Comparison of ENCODE assay signal across 14 mouse cellular contexts in genomic region chr9:61721071-61721470, GRCm38 (mm10).
DNase-seq lines count a peak whose midpoint lies in the region; ATAC-seq lines count a peak whose summit lies in the region.
"Had no signal": no experiment of that assay in that cellular context is flagged by ENCODE, and none has a peak within 500 bp of the region (broad histone marks: within the 10 kb centered on the region; RNA-seq: fewer than 3 reads in every experiment).

No protein-coding gene starts in this region.

- H3K27ac ChIP-seq in hindbrain, embryonic 15.5 days (replicated peaks) = peak overlapping the region; percentile 22; the same call in 1 of the 2 replicates
- H3K27ac ChIP-seq: gastrocnemius, adult 2 months; intestine, embryonic 15.5 days; kidney, embryonic 15.5 days; liver, embryonic 15.5 days had no signal

- H3K36me3 ChIP-seq in hindbrain, embryonic 15.5 days = no peaks in the 10 kb centered on the region
- H3K36me3 ChIP-seq: heart, embryonic 12.5 days; intestine, embryonic 15.5 days; kidney, embryonic 15.5 days; liver, embryonic 15.5 days had no signal

- H3K9me3 ChIP-seq in hindbrain, embryonic 15.5 days = no peaks in the 10 kb centered on the region
- H3K9me3 ChIP-seq: heart, embryonic 12.5 days; intestine, embryonic 15.5 days; kidney, embryonic 15.5 days; liver, embryonic 15.5 days had no signal

- H3K4me1 ChIP-seq in hindbrain, embryonic 15.5 days (replicated peaks) = peaks cover 23% of the 10 kb centered on the region
- H3K4me1 ChIP-seq: liver, embryonic 15.5 days had no signal

- no peak overlapping the region for H3K4me2 ChIP-seq in hindbrain, embryonic 15.5 days
- H3K4me2 ChIP-seq: heart, embryonic 12.5 days; intestine, embryonic 15.5 days; kidney, embryonic 15.5 days; liver, embryonic 15.5 days had no signal

- ATAC-seq in frontal cortex, adult (ENCODE audit: low TSS enrichment) = peak; percentile 78
- ATAC-seq in hindbrain, embryonic 15.5 days (ENCODE audit: low FRiP score, low read depth) = peak; percentile 51; the same call in 1 of the 2 replicates
- ATAC-seq: intestine, embryonic 15.5 days; lung, postnatal 0 days had no signal

- 27% methylated on average over 4 of the region's 4 CpGs for WGBS in hindbrain, embryonic 15.5 days

- DNase-seq in frontal cortex, postnatal 14 days (ENCODE audit: low spot score in 2 of 2) = no peak
- DNase-seq in right cerebral cortex, postnatal 25 days = peak; percentile 43
- no peak for DNase-seq in right cerebral cortex, postnatal 14 days
- no peak for DNase-seq in T-cell, adult 2 months (ENCODE audit: low spot score)
- DNase-seq in kidney, adult 11 months = no peak
- DNase-seq: cerebellum, postnatal 36 days; gastrocnemius, adult 2 months had no signal

- no peak overlapping the region for H3K4me3 ChIP-seq in hindbrain, embryonic 15.5 days
- H3K4me3 ChIP-seq: gastrocnemius, adult 2 months; heart, embryonic 12.5 days; intestine, embryonic 15.5 days; kidney, embryonic 15.5 days; liver, embryonic 15.5 days had no signal

- H3K9ac ChIP-seq in hindbrain, embryonic 15.5 days = no peak overlapping the region
- H3K9ac ChIP-seq: heart, embryonic 12.5 days; intestine, embryonic 15.5 days; kidney, embryonic 15.5 days; liver, embryonic 15.5 days had no signal

- no peaks in the 10 kb centered on the region for H3K27me3 ChIP-seq in hindbrain, embryonic 15.5 days
- H3K27me3 ChIP-seq: intestine, embryonic 15.5 days had no signal
